Mouse (Mus musculus) megakaryocyte, adult 5-6 weeks (primary cell): ENCODE data around the gene Cep57. TPM values are rescaled to one million over a fixed set of nuclear protein-coding genes. Genes with fewer than 3 reads are reported as not detected.

Experiments
- ATAC-seq: 2 replicates; pipeline ENCODE4 v1.8.0; 2016; ENCODE audit warnings: mild to moderate bottlenecking, inconsistent platforms; ENCODE audit not compliant: poor library complexity, severe bottlenecking
- total RNA-seq, 2 experiments: library from RNA; stranded (forward) in 1 of 2; stranded (reverse) in 1 of 2; fragments of 153-499, 151-499 nt in 1 of 2; fragments of 221-1000, 200-1000 nt in 1 of 2; gene quantifications; 2 replicates each; pipeline versions ENCODE4 v1.2.3 to v1.2.4; 2015 to 2017

The Cep57 gene
- total RNA-seq (2015): 35.8 and 39.9 TPM in 2 replicates
- 46.2 and 48.4 TPM in 2 replicates for total RNA-seq (2017)

DNA sequence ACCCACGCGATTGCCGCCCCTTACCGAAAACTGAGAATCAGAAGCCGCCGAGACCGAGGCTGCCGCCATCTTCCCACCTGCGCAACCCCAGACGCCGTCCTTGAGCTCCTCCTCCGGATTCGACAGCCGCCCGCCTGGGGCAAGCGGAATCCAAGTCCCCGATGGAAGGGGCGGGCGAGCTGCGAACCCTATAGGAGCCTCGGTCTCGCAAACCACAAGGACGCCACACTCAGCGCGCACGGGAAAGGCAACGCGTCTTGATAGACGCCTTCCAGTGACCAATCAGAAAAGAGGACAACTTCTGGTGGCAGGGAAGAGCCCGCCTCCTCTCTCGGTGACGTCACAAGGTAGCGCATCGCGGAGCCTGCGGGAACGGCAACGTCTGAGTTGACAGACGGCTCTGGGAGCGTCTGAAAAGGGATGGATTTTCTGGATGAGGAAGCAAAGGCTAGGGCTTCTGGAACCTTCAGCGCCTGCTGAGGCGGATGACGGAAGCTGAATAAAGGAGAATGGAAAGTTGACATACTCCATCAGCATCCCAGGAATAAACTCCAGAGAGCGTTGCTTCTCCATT is at the start of gene Cep57:
Gene Cep57 (minus strand): TSS at position 276 of the 574 bp plus-strand sequence.
- ATAC-seq: peak; percentile 78

DNA sequence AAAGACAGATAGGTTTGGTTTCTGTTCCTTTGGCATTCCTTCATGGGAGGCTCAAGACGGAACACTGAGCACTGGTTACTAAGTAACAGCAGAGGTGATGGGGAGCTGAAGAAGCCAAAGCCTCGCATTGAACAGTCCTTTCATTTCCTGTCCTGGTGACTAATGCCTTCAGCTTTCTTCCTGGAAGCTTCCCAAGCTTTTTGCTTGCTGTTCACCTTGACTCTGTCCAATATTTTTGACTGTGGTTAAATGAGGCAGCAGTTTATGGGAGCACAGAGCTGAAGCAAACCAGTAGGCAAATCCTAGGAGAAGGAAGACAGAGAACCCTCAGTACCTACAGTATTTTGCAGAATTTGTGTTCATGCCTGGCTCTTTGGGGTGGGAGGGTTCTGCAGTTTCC is 48.4 kb upstream of the Cep57 start:
- ATAC-seq: no peak

GRCm38 (mm10) chr9:13874359-13874758 is 47.5 kb upstream of the Cep57 start:
- ATAC-seq: 0 out of 2 replicates have a peak, but pooled peaks have one; percentile 35

- ATAC-seq: no peak
These were observed 44.7 kb upstream of the Cep57 start for GRCm38 (mm10) chr9:13871631-13872030.

GRCm38 (mm10) chr9:13867646-13868045 is 40.7 kb upstream of the Cep57 start:
- no peak for ATAC-seq

DNA sequence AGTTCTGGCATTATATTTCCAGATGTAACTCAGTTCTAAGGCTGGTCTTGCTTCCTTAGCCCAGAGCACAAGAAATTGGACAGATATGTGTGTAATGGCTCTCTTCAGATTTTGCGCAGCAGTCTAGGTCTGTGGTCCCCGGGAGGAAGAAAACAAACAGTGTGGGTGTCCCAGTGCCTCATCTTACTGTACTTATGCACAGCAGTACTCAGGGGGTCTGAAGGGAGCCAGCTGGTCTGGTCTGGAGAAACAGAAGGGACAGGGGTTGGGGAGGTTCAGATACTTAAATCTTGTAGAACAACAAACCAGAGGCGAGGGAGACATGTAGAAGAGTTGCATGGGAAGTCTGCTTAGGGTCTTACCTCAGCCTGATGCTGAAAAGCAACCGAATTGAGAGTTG is 29.9 kb upstream of the Cep57 start:
- ATAC-seq: no peak

- no peak for ATAC-seq
These were observed 29.3 kb upstream of the Cep57 start for GRCm38 (mm10) chr9:13856247-13856646.

DNA sequence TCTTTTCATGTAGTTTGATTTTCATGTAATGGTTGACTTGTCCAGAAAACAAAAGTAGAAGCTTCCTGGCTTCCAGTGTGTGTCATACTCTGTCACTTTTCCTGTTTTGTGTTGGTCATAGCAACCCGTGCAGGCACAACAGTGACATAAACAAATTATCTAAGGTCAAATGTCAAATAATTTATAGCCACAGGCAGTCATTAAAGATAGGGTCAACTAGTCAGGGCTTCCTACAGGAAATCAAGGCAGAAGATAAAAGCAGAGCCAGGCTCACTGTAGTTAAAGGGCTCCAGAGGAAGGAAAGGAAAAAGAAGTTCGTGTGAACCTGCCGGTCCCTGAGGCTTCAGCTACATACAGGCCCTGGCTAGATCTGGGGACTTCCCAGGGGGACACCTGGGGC is 27.0 kb upstream of the Cep57 start:
- ATAC-seq: no peak

GRCm38 (mm10) chr9:13848481-13849480 is 21.9 kb upstream of the Cep57 start:
- ATAC-seq: peak; percentile 64

DNA sequence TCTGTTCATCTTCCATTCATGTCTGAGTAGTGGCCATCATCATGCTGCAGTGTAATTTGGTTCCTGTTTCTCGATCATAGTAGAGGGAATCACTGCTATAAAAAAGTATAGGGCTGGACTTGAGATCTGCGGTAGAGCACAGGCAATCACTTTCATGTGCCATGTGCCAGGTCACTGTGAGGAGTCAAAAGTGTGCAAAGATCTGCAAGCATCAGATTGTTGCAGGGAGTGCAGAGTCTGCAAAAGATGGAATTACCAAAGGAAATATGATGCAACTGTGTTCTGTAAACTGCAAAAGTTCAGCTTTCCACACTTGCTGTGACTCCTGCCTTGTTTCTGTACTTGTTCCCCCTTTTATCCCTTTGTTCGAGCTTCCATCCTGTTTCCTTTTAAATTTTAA is 20.7 kb upstream of the Cep57 start:
- no peak for ATAC-seq

DNA sequence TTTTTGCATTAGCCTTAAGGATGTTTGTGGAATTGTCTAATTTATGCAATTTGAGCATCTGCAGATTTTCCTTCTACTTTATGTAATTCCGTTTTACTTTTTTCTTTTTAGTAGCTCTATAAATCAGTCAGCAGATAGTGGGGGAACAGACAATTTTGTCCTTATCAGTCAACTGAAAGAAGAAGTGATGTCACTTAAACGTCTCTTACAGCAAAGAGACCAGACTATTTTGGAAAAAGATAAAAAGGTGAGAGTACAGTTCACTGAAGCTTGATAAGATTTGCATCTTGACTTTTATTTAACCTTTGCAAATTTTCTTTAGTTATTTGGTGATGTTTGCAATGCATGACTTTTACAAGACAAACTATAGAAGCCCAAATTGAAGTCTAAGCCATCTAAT is 9.8 kb upstream of the Cep57 start:
- no peak for ATAC-seq

DNA sequence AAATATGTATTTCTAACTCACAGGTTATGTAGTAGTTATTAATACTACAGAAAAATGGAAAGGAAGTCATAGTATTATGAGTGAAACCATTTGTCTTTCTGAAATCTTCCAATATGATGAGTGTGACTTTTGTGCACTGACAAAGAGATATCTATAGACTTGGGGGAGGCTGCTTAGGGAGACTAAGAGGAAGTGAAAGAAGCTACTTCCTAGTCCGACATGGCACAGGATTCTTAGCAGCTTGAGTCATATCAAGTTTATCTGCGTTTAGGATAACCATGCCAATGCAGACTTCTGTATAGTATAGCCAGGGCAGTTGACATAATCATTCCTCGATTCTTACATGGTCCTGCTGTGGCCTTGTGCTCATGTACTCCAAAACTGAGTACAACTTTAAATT is 8.3 kb upstream of the Cep57 start:
- ATAC-seq: peak; percentile 97

GRCm38 (mm10) chr9:13828087-13828441 is 1.2 kb upstream of the Cep57 start:
- ATAC-seq: peak; percentile 6

DNA sequence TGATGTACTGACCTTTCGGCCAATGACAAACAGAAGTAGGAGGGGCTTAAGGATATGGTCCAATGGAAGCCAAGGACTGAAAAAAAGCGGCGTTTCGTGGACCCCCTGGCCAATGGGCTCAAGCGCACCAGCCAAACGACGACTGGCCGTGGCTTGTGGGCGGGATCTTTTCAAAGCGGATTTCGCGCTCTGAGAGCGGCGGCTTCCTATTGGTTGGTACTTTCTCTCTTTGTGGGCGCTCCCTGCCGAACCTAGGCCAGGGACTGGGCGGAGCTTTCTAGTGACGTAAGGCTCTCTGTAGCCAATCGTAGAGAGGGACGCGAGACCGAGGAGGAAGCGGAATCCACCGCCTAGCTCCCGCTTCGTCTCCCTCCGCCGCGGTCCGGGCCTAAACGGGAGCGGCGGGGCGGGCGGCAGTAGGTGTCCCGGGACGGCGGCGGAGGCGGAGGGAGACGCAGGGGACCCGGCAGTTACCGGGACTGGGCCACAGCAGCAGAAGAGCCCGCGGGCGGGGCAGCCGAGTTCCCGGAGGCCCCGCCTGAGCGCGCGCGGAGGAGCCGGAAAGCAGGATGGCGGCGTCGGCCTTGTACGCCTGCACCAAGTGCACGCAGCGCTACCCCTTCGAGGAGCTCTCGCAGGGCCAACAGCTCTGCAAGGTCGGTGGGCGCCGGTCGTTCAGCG is 639 bp upstream of the Cep57 start, which contains the start of gene Fam76b:
Gene Fam76b (plus strand): TSS at position 311 of the 681 bp plus-strand sequence.
- peak; percentile 73 for ATAC-seq

DNA sequence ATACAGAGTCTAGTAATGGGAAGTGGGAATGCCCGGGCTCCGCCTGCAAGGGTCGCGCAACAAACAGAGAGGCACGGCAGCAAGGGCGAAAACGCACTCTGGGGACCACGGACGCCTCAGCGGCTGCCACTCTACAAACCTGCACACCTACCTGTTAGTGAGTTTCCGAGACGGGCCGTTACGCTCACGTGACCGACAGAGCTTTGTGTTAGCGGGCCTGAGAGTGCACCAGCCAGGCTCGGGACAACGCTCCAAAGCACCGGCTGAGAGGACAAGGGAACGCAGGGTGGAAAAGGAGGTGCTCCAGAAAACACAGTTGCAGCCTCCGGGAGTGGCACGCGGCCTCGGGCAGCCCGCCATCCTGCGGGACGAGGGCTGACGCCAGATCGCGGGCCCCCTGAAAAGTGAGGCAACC is 509 bp downstream of the Cep57 start:
- ATAC-seq: peak; percentile 3

DNA sequence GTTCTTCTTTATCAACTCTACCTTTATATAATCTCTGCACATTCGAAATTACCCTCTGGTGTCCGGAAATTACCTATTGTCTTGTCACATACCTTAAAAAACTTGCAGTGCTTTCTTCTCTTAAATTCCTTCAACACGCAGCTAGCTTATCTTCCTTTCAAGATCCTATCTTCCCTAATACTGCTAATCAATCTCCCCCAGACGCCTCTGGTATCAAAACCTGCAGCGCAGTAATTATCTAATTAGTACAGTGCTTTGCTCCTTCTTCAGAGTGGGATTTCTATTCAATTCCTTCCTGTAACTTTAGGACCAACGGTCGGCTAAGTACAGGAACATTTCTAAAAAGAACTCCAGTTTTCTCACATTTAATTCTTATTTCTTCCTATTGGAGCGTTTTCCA is 1.0 kb downstream of the Cep57 start:
- ATAC-seq: no peak

- peak; percentile 51 for ATAC-seq
These were observed 6.1 kb downstream of the Cep57 start for GRCm38 (mm10) chr9:13820774-13821173.

DNA sequence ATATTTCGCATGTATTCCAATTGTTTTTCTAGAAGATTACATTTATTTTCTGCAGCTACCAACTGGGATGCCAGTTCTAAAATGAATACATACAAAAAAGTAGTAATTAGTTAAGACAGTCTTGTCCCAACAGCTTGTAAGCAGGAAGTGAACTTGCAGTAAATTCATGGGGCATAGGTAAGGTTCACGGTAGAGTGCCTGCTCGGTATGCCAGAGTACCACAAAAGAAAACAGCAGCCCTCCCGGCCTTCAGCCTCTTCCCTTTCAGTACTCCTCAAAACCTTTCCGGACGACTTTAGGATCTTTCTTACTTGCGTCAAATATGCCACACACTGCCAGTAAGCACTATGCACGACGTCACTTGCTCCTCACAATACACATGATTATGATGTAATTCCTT is 8.5 kb downstream of the Cep57 start:
- ATAC-seq: no peak

DNA sequence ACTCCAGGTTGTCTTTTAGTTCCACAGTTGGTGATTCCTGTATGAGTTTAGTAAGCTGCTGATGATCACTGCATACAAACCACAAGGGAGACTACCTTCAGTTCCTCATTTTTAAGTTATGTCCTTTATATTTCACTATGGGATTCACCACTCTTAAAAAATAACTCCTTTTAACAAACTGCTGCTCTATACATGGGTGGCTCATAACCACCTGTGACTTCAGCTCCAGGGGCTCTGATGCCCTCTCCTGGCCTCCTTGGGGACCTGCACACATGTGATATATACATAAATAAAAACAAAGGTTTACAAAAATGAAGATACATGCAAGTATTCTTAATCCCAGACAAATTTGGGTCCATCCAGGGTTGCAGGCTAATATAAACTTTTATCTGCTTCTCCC is 17.0 kb downstream of the Cep57 start:
- 0 out of 2 replicates have a peak, but pooled peaks have one; percentile 35 for ATAC-seq

DNA sequence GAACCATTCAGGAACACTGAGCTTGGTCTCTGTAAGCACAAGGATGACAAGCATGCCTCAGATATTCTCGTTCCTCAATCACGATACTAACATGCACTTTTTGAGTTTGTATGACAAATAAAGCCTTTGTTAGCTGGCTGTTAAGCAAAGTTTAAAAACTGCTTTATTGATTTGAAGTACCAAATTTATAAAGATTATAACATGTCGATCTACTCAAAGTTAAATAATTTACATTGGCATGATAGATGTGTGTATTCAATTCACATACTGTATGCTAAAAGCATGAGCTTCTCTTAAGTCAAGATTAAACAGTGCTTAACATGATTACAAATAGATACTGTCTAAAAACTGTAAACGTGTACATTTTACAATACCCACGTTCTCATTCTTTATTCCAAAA is 19.2 kb downstream of the Cep57 start:
- ATAC-seq: no peak

DNA sequence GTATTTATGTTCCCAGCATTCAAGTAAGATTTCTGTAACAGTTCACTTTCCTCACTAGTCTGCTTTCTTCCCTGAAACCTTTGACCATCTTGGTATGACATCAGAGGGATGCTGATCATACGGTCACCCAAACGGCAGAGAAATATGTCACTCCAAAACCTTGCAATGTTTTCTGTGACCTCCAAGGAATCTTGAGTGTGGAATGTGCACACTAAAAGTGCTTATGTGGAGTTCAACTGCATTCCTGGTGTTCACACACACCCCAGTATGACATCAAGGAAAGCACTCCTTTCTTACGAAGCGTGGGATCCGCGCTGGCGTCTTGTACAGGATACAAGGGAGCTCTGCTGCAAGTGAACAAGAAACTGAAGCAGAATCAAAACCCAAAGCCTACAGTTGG is 20.1 kb downstream of the Cep57 start:
- no peak for ATAC-seq
